Mouse (Mus musculus) embryonic facial prominence, embryonic 15.5 days (tissue): ENCODE measurements around the gene Aatk. TPM values are rescaled to one million over a fixed set of nuclear protein-coding genes. Genes with fewer than 3 reads are reported as not detected.

ENCODE experiments used
- ATAC-seq: fragments of 200-750 bp; cut with Nextera tagmentation; 2 replicates; pipeline ENCODE4 v1.8.0; 2017; ENCODE audit warnings: low read depth, moderate TSS enrichment; ENCODE audit not compliant: insufficient number of reproducible peaks, low FRiP score, low TSS enrichment
- H3K27ac ChIP-seq: fragments of 300-500 bp; sonication (generic); replicated peaks from 2 replicates; pipeline ENCODE4 v1.5.1; 2015; ENCODE audit warnings: mild to moderate bottlenecking, inconsistent platforms
- H3K27me3 ChIP-seq: fragments of 300-500 bp; sonication (generic); 2 replicates; pipeline ENCODE4 v1.6.1; 2015; ENCODE audit warnings: inconsistent platforms
- H3K36me3 ChIP-seq: fragments of 300-500 bp; sonication (generic); 2 replicates; pipeline ENCODE4 v1.6.1; 2015; ENCODE audit warnings: mild to moderate bottlenecking, inconsistent platforms
- H3K4me1 ChIP-seq: fragments of 300-500 bp; sonication (generic); 2 replicates; pipeline ENCODE4 v1.6.1; 2015; ENCODE audit warnings: inconsistent platforms
- H3K4me2 ChIP-seq: fragments of 300-500 bp; sonication (generic); replicated peaks from 2 replicates; pipeline ENCODE4 v1.6.1; 2015; ENCODE audit warnings: mild to moderate bottlenecking, inconsistent platforms
- H3K4me3 ChIP-seq: fragments of 300-500 bp; sonication (generic); replicated peaks from 2 replicates; pipeline ENCODE4 v1.5.1; 2015; ENCODE audit warnings: mild to moderate bottlenecking, inconsistent platforms
- H3K9ac ChIP-seq: fragments of 300-500 bp; sonication (generic); 2 replicates; pipeline ENCODE4 v1.6.1; 2015; ENCODE audit warnings: inconsistent platforms
- H3K9me3 ChIP-seq: fragments of 300-500 bp; sonication (generic); replicated peaks from 2 replicates; pipeline ENCODE4 v1.6.1; 2016; ENCODE audit warnings: inconsistent platforms
- WGBS: fragments of 180-500 bp; shearing (Covaris S2); methylation state at CpG from one replicate; pipeline ENCODE4 v1.1.7; 2015; 5-methylcytosine and 5-hydroxymethylcytosine counted together
- polyA plus RNA-seq: library from polyadenylated mRNA; unstranded; fragments of >200 nt; fragmentation: Nextera tagmentation; extraction: Ambion mirVana; gene quantifications from 2 replicates; pipeline ENCODE4 v1.2.1, GENCODE M21; 2015

Aatk gene
- polyA plus RNA-seq, result 7.5 and 7.8 TPM in 2 replicates

DNA sequence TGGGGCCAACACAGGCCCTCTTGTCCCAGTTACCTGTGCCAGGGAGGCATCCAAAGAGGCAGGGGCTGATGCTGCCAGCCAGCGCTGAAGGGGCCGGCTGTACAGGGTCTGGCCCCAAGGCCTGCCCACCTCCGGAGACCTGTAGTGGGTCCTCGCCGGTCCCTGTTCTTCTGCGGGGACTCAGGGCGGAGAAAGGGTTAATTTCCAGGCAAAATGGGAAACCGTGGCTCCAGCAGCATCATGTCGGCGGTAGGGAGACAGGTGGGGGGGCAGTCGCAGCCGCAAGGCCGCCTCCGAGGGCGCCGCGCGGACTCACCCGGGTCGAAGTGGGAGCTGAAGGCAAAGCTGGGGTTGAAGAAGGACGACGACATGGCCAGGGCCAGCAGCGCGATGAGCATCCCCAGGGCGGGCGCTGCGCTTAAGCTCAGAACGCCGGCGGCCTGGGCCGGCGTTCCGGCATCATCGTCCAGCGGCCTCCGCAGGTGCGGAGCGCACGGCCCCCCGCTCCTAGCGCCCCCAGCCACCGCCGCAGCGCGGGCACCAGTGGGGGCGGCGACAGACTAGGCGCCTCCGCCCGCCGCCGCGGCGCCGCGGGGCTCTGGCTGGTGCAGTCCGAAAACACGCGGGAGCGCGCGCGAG, at the start of gene Aatk:
Gene Aatk, minus strand, starts transcription at position 615 of the 639 bp plus-strand sequence.
- peak within 1 kb of the TSS; percentile 96 for H3K4me2 ChIP-seq
- H3K9me3 ChIP-seq, result no peaks in the 10 kb centered on the region
- H3K4me1 ChIP-seq, result peaks cover 43% of the 10 kb centered on the region
- WGBS, result under 1% methylated on average over 42 of the region's 63 CpGs
- peak within 1 kb of the TSS; percentile 62 for H3K4me3 ChIP-seq
- no peak for ATAC-seq
- H3K27ac ChIP-seq, result no peak within 1 kb of the TSS
- H3K27me3 ChIP-seq, result peaks cover 22% of the 10 kb centered on the region
- H3K9ac ChIP-seq, result peak within 1 kb of the TSS; percentile 44
- H3K36me3 ChIP-seq, result no peaks in the 10 kb centered on the region

DNA sequence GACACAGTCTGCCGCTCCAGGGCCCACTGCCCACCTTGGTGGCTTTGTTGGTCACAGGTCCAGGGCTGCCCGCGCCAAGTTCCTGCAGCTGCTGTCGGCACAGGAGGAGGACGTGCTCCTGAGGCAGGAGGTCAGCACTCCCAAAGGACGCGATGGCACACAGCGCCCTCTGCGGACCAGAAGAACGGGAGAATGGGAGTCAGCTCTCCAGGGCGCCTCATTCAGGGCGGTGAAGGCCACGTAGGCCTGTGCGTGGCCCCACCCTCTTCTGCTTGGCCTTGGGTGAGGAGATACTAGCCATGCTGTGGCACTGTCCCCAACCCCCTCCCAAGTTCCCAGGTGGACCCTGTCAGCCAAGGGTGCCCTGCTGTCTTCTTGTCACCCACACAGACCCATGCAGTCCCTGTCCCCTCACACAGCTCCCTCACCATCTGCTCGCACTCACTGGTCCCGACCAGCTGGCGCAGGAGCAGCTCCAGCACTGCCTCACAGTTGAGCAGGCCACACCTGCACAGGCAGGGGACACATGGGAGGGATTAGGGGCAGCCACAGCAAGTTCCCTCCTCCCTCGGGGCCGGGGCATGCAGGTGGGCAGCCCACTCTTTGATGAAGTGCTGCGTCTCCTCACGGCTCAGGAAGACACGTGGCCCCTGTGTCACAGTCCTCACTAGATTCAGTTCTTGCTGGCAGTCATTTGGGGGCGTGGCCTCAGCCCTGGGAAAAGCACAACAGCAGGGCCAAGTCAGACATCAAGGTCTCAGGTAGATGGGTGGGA, 46.0 kb upstream of the Aatk start:
- Histone ChIP-seq H3K27ac (no peak overlapping the region), H3K9ac (no peak overlapping the region), H3K27me3 (no peaks in the 10 kb centered on the region), H3K36me3 (peaks cover 65% of the 10 kb centered on the region), H3K9me3 (no peaks in the 10 kb centered on the region), H3K4me2 (no peak overlapping the region), H3K4me3 (no peak overlapping the region), H3K4me1 (peaks cover 8% of the 10 kb centered on the region)
- 77% methylated on average over 23 of the region's 23 CpGs for WGBS
- ATAC-seq, result peak; percentile 31; the same call in 1 of the 2 replicates

DNA sequence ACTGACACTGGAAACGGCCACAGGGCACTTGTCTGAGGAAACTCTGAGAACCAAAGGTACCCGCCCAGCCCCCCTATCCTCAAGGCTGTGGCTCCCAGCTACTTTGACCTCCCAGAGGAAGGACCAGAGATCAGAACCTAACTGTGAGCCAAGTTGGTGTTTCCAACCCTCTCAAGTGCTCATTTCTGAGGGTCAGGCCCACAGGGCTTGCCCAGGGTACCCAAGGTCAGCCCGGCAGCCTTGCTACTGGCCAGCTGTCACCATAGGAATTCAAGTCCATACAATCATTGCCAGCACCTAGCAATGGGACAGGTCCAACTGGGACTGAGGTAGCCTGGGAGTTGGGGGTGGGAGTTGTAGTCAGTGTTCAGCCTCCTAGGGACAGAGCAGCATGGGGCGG, 43.7 kb upstream of the Aatk start:
- no peaks in the 10 kb centered on the region for H3K9me3 ChIP-seq
- no peak overlapping the region for H3K27ac ChIP-seq
- H3K9ac ChIP-seq, result no peak overlapping the region
- H3K27me3 ChIP-seq, result no peaks in the 10 kb centered on the region
- WGBS, result 84% methylated on average over 4 of the region's 4 CpGs
- no peak overlapping the region for H3K4me2 ChIP-seq
- no peak for ATAC-seq
- peaks cover 56% of the 10 kb centered on the region for H3K36me3 ChIP-seq
- H3K4me1 ChIP-seq, result peaks cover 11% of the 10 kb centered on the region
- no peak overlapping the region for H3K4me3 ChIP-seq

DNA sequence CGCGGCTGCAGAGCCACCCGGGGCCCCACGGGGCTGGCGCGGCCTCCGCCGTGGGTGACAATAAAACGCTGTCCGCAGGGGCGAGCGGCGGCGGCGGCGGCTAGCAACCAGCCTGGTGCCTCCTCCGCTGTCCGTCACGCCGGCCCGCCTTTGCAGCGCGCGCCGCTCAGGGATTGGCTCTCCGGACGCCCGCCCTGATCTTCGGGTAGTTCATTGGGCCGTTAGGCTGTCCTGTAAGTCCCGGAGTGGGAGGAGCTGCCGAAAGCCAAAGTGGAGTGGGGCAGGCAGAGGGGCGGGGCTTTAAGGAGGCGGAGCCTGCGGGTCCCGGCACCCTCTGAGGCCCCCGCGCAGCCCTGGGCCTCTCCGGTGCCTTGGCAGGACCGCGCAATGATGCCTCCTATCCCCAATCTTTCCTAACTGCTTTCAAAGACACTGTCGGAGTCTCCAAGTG, 39.8 kb upstream of the Aatk start, which contains the start of gene Cep131:
Gene Cep131, minus strand, starts transcription at position 126 of the 451 bp plus-strand sequence.
- peaks cover 39% of the 10 kb centered on the region for H3K36me3 ChIP-seq
- H3K27ac ChIP-seq, result peak within 1 kb of the TSS; percentile 81
- no peaks in the 10 kb centered on the region for H3K27me3 ChIP-seq
- no peaks in the 10 kb centered on the region for H3K9me3 ChIP-seq
- under 1% methylated on average over 42 of the region's 42 CpGs for WGBS
- peak within 1 kb of the TSS; percentile 91 for H3K4me2 ChIP-seq
- ATAC-seq, result peak; percentile 98
- H3K4me3 ChIP-seq, result peak within 1 kb of the TSS; percentile 86
- H3K9ac ChIP-seq, result peak within 1 kb of the TSS; percentile 95
- peaks cover 18% of the 10 kb centered on the region for H3K4me1 ChIP-seq

DNA sequence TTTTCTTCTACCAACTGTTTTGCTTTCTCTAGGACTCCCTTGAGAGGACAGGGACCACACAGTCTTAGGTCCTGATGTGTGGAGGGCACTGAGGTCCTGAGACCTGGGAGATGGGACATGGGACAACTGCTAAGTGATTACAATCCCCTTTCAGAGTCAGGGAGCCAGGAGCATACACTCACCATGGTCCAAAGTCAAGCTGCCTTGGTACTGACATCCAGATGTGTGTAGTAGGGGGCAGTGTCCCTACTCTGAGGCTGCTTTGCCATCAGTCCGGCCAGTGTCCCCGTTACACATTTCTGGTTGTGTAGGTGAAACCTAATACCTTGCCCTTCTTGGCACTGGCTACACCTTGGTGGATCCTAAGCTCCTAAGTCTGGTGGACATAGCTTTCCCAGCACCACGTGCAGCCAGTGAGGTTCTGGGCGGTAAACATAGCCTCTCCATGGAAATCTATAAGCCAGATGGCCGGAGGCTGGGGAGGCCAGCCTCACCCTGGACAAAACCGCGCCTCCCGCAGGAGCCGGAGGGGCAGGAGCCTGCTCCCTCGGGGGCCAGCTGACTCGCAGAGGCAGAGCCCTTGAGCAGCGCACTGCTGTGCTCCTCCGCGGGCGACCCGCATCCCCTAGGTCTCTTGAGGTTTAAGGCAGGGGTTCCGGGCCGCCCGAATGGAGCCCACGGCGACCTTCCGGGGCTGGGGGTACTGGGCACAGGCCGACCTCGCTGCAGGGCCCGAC, 39.1 kb upstream of the Aatk start:
- no peaks in the 10 kb centered on the region for H3K27me3 ChIP-seq
- peak overlapping the region; percentile 95 for H3K9ac ChIP-seq
- H3K36me3 ChIP-seq, result peaks cover 38% of the 10 kb centered on the region
- peaks cover 18% of the 10 kb centered on the region for H3K4me1 ChIP-seq
- peak overlapping the region; percentile 75 for H3K27ac ChIP-seq
- H3K4me2 ChIP-seq, result peak overlapping the region; percentile 91
- ATAC-seq, result no peak
- H3K9me3 ChIP-seq, result no peaks in the 10 kb centered on the region
- H3K4me3 ChIP-seq, result peak overlapping the region; percentile 86
- WGBS, result 4% methylated on average over 25 of the region's 25 CpGs

DNA sequence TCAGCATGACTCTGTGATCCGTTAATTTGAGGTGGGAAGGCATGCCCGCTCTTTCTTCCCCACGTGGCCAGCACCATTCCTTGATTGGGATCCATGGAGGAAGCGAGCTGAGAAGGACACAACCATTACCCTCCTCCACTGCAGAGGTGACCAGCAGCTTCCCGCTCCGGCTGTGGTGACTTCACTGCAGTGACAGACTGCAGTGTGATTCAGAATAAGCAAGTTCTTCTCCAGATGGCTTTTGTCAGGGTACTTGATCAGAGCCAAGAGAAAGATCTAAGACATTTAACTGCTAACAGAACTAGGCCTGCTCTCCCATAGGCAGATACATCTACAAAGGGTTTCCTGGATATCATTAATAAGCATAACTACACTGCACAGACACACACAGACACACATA, 33.3 kb upstream of the Aatk start:
- Histone ChIP-seq H3K4me1 (peaks cover 5% of the 10 kb centered on the region; the same call in 1 of the 2 replicates), H3K36me3 (peaks cover 73% of the 10 kb centered on the region), H3K27me3 (no peaks in the 10 kb centered on the region), H3K4me2 (no peak overlapping the region), H3K27ac (no peak overlapping the region), H3K9me3 (no peaks in the 10 kb centered on the region), H3K4me3 (no peak overlapping the region), H3K9ac (no peak overlapping the region)
- WGBS, result 77% methylated on average over 6 of the region's 6 CpGs
- ATAC-seq, result no peak

DNA sequence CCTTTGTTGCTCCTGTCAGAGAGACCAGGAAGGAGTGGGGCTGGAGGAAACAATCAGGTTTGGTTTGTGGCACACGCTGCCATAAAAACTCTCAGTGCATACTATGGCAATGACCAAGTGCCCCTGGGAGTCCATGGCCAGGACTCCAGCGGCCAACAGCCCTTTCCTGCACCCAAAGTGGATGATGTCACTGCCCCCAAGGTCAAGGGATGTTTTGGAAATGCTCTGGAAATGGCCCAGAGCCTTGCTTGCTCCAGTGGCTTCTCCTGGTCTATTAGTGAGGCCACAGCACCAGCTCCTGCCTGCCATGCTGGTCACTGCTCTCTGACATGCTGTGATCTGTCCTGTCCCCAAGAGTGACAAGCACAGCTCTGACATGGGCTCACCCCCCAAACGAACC, 29.2 kb upstream of the Aatk start:
- H3K4me3 ChIP-seq, result no peak overlapping the region
- no peak for ATAC-seq
- no peak overlapping the region for H3K27ac ChIP-seq
- no peaks in the 10 kb centered on the region for H3K9me3 ChIP-seq
- WGBS, result 79% methylated on average over 3 of the region's 3 CpGs
- H3K4me1 ChIP-seq, result peaks cover 3% of the 10 kb centered on the region; the same call in 1 of the 2 replicates
- no peaks in the 10 kb centered on the region for H3K27me3 ChIP-seq
- peaks cover 81% of the 10 kb centered on the region for H3K36me3 ChIP-seq
- no peak overlapping the region for H3K4me2 ChIP-seq
- no peak overlapping the region for H3K9ac ChIP-seq

DNA sequence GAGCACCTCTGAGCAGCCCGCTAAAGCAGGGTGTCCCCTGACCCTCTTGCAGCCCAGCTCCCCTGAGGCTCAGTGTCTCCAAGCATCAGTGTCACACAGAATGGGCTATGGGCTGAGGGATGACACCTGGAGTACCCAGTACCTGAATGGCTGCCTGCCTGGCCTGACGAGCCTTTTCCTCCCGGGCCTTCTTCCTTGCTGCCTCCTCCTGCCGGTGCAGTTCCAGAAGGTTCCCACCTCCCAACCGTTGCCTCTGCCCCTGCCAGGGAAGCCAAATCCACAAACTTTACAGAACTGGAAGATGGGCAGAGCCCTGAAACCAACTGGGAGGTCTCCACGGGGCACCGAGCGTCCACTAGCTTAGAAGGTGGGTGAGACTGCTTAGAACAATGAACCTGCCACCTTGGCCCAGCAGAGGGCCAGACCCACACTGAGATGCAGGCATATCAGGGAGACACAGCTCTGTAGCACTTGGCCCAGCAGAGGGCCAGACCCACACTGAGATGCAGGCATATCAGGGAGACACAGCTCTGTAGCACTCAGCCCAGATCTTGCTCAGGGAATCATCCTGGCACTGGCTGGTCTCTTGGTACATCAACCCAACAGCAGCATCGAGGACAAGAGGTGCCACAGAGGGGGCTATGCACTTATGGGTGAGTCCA, 26.1 kb upstream of the Aatk start:
- H3K9ac ChIP-seq, result no peak overlapping the region
- H3K4me3 ChIP-seq, result no peak overlapping the region
- H3K4me2 ChIP-seq, result no peak overlapping the region
- WGBS, result 88% methylated on average over 9 of the region's 9 CpGs
- H3K27me3 ChIP-seq, result no peaks in the 10 kb centered on the region
- ATAC-seq, result no peak
- no peaks in the 10 kb centered on the region for H3K9me3 ChIP-seq
- no peak overlapping the region for H3K27ac ChIP-seq
- peaks cover 3% of the 10 kb centered on the region; the same call in 1 of the 2 replicates for H3K4me1 ChIP-seq
- H3K36me3 ChIP-seq, result peaks cover 81% of the 10 kb centered on the region

DNA sequence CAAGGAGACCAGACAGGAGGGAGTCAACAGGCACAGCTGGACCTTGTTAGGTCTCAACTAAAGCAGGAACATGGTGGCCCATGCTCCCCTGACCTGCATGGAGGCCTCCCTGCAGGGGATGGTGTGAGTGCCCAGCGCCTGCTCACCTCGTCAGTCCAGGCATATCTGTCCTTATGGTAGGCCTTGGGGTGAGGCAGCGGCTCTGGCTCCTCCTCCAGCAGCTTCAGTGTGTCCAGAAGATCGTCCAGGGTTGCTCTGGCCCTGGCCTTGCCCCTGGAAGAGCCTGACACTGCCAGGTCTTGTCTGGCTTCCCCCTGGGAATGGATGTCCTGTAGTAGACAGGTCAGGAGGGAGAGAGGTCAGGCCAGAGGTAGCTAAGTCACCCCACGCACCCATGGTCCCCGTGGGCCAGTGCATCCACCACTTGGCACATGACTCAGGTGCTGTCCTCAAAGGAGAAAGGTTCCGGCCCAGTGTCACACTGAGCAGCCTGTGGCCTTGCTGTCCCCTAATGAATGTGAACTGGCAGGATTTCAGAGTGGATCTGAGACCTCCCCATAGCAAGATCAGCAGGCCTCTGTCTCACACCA, 24.9 kb upstream of the Aatk start:
- Histone ChIP-seq H3K9ac (no peak overlapping the region), H3K27me3 (no peaks in the 10 kb centered on the region), H3K9me3 (no peaks in the 10 kb centered on the region), H3K4me3 (no peak overlapping the region), H3K4me2 (no peak overlapping the region), H3K36me3 (peaks cover 89% of the 10 kb centered on the region), H3K4me1 (peaks cover 3% of the 10 kb centered on the region; the same call in 1 of the 2 replicates), H3K27ac (no peak overlapping the region)
- ATAC-seq, result no peak
- whole genome bisulfite sequencing, result 65% methylated on average over 7 of the region's 7 CpGs

DNA sequence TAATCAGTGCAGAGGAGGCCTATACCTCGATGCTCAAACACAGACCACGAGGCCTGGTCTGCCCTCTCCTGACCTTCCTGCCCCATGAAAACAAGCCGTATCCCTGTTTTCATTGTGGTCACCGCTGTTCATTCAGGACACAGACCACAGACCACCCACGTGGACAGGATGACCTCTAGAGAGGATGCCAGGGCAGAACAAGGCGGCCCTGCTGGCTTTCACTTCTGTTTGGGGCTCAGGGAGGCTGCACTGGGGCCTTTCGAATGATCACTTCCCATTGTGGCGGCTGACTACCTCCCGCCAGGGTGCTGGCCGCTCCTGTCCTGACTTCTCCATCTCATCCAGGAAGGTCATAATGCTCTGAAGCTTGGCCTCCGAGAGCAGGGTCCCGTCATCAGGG, 24.1 kb upstream of the Aatk start:
- H3K27me3 ChIP-seq, result no peaks in the 10 kb centered on the region
- WGBS, result 50% methylated on average over 12 of the region's 12 CpGs
- no peak overlapping the region for H3K27ac ChIP-seq
- peaks cover 3% of the 10 kb centered on the region; the same call in 1 of the 2 replicates for H3K4me1 ChIP-seq
- H3K36me3 ChIP-seq, result peaks cover 88% of the 10 kb centered on the region
- no peak overlapping the region for H3K4me3 ChIP-seq
- no peak for ATAC-seq
- H3K4me2 ChIP-seq, result no peak overlapping the region
- no peaks in the 10 kb centered on the region for H3K9me3 ChIP-seq
- H3K9ac ChIP-seq, result no peak overlapping the region
